Mouse (Mus musculus) kidney, adult 2 months (tissue): ENCODE data around the gene Crym. TPM values are rescaled to one million over a fixed set of nuclear protein-coding genes. Genes with fewer than 3 reads are reported as not detected.
A peak's percentile ranks its signal among the peaks of the same experiment; 100 is the strongest.

ENCODE experiments used
- DNase-seq: peaks from one replicate; pipeline ENCODE4 v3.0.0; 2021
- H3K27ac ChIP-seq: fragments of 200-500 bp; 2 replicates; pipeline ENCODE4 v1.5.1; 2012; ENCODE audit warnings: low read depth, low read length, control low read depth, inconsistent platforms; ENCODE audit not compliant: insufficient read depth
- H3K27me3 ChIP-seq: fragments of 200-500 bp; replicated peaks from 2 replicates; pipeline ENCODE4 v1.6.1; 2012; ENCODE audit warnings: mild to moderate bottlenecking, moderate library complexity, low read length, inconsistent platforms; ENCODE audit not compliant: control insufficient read depth, insufficient read depth
- H3K36me3 ChIP-seq: fragments of 200-500 bp; 2 replicates; pipeline ENCODE4 v1.6.1; 2012; ENCODE audit warnings: mild to moderate bottlenecking, moderate library complexity, low read length, inconsistent platforms; ENCODE audit not compliant: control insufficient read depth, insufficient read depth
- H3K4me1 ChIP-seq: fragments of 200-500 bp; 2 replicates; pipeline ENCODE4 v1.6.1; 2011; ENCODE audit warnings: low read length; ENCODE audit not compliant: control insufficient read depth, insufficient read depth
- H3K4me3 ChIP-seq: fragments of 200-500 bp; 2 replicates; pipeline ENCODE4 v1.5.1; 2011; ENCODE audit warnings: mild to moderate bottlenecking, low read depth, low read length, control low read depth; ENCODE audit not compliant: insufficient read depth
- CTCF ChIP-seq: fragments of 200-500 bp; conservative IDR thresholded peaks from 2 replicates; pipeline ENCODE4 v1.5.1; 2011; ENCODE audit warnings: low read depth, mild to moderate bottlenecking, control low read depth, low read length, moderate library complexity, mixed read lengths; ENCODE audit not compliant: insufficient read depth, insufficient read length
- POLR2A ChIP-seq: fragments of 200-500 bp; IDR thresholded peaks from one replicate; pipeline ENCODE4 v1.6.1; 2011; ENCODE audit warnings: low read depth, low read length, control low read depth
- WGBS: fragments of 180-500 bp; shearing (Covaris S2); methylation state at CpG from one replicate; pipeline ENCODE4 v1.1.7; 2018; 5-methylcytosine and 5-hydroxymethylcytosine counted together
- polyA plus RNA-seq: library from polyadenylated mRNA; depleted of rRNA; stranded (reverse); fragments of >200 nt; gene quantifications from 2 replicates; pipeline ENCODE4 v1.2.3, GENCODE M21; 2012; rRNA removed

Gene Crym
- 30.2 and 30.9 TPM in 2 replicates for polyA plus RNA-seq

GRCm38 (mm10) chr7:120201771-120202170 is at the start of gene Crym:
Crym (minus strand) TSS chr7:120202111.
- no peaks in the 10 kb centered on the region; the same call in 1 of the 2 replicates for H3K4me1 ChIP-seq
- H3K4me3 ChIP-seq: peak within 1 kb of the TSS; percentile 6
- no peaks in the 10 kb centered on the region for H3K36me3 ChIP-seq
- TF ChIP-seq CTCF (no peak), POLR2A (no peak)
- 3% methylated on average over 26 of the region's 26 CpGs for WGBS
- no peaks in the 10 kb centered on the region for H3K27me3 ChIP-seq
- peak within 1 kb of the TSS; percentile 0; the same call in 1 of the 2 replicates for H3K27ac ChIP-seq
- DNase-seq: peak; percentile 28

GRCm38 (mm10) chr7:120241092-120241491 is 39.2 kb upstream of the Crym start:
- no peaks in the 10 kb centered on the region for H3K4me1 ChIP-seq
- no peak overlapping the region for H3K27ac ChIP-seq
- H3K36me3 ChIP-seq: no peaks in the 10 kb centered on the region
- no peak overlapping the region for H3K4me3 ChIP-seq
- peak; percentile 30; the same call in 1 of the 2 replicates for TF ChIP-seq CTCF
- no peak for TF ChIP-seq POLR2A
- H3K27me3 ChIP-seq: no peaks in the 10 kb centered on the region
- peak; percentile 3 for DNase-seq

- Histone ChIP-seq H3K27ac (no peak overlapping the region), H3K4me3 (no peak overlapping the region), H3K36me3 (no peaks in the 10 kb centered on the region), H3K4me1 (no peaks in the 10 kb centered on the region), H3K27me3 (no peaks in the 10 kb centered on the region)
- TF ChIP-seq CTCF (no peak), POLR2A (no peak)
- DNase-seq: no peak
Measured at GRCm38 (mm10) chr7:120228541-120228940, 26.6 kb upstream of the Crym start.

GRCm38 (mm10) chr7:120205989-120206388 is 4.1 kb upstream of the Crym start:
- Histone ChIP-seq H3K36me3 (no peaks in the 10 kb centered on the region), H3K27ac (no peak overlapping the region), H3K27me3 (no peaks in the 10 kb centered on the region), H3K4me3 (no peak overlapping the region), H3K4me1 (no peaks in the 10 kb centered on the region; the same call in 1 of the 2 replicates)
- TF ChIP-seq CTCF (no peak), POLR2A (no peak)
- no peak for DNase-seq
- 41% methylated on average over 9 of the region's 9 CpGs for WGBS

- no peak within 1 kb of the TSS for H3K4me3 ChIP-seq
- WGBS: 6% methylated on average over 26 of the region's 26 CpGs
- no peak within 1 kb of the TSS for H3K27ac ChIP-seq
- DNase-seq: peak; percentile 92
- H3K4me1 ChIP-seq: no peaks in the 10 kb centered on the region; the same call in 1 of the 2 replicates
- no peaks in the 10 kb centered on the region for H3K27me3 ChIP-seq
- TF ChIP-seq CTCF (peak; percentile 100), POLR2A (no peak)
- no peaks in the 10 kb centered on the region for H3K36me3 ChIP-seq
Measured at GRCm38 (mm10) chr7:120203789-120204188, 1.9 kb upstream of the Crym start, which contains the start of gene Abca14. Abca14 (plus strand) TSS chr7:120203961.

- Histone ChIP-seq H3K4me3 (peak overlapping the region; percentile 6), H3K27ac (peak overlapping the region; percentile 0; the same call in 1 of the 2 replicates), H3K27me3 (no peaks in the 10 kb centered on the region), H3K4me1 (no peaks in the 10 kb centered on the region; the same call in 1 of the 2 replicates), H3K36me3 (no peaks in the 10 kb centered on the region)
- TF ChIP-seq CTCF (no peak), POLR2A (no peak)
- 1% methylated on average over 14 of the region's 14 CpGs for WGBS
- peak; percentile 91 for DNase-seq
Measured at GRCm38 (mm10) chr7:120201231-120201744, 623 bp downstream of the Crym start.

GRCm38 (mm10) chr7:120195207-120195606 is 6.7 kb downstream of the Crym start:
- TF ChIP-seq CTCF (no peak), POLR2A (no peak)
- no peak for DNase-seq
- H3K27ac ChIP-seq: no peak overlapping the region
- no peaks in the 10 kb centered on the region for H3K36me3 ChIP-seq
- no peaks in the 10 kb centered on the region for H3K27me3 ChIP-seq
- no peak overlapping the region for H3K4me3 ChIP-seq
- 0 out of 2 replicates have a peak, but pooled peaks cover 3% of the 10 kb centered on the region for H3K4me1 ChIP-seq
- 78% methylated on average over 4 of the region's 4 CpGs for WGBS
